8 mouse cellular contexts compared by ENCODE assay signal in genomic region chr9:20519949-20520348, GRCm38 (mm10). TPM values are rescaled to one million over a fixed set of nuclear protein-coding genes. Genes with fewer than 3 reads are reported as not detected.
DNase-seq lines count a peak whose midpoint lies in the region; ATAC-seq lines count a peak whose summit lies in the region.

No protein-coding gene starts in this region.

- no peak for DNase-seq in kidney, adult 11 months
- peak; percentile 6 for DNase-seq in Muller cell, postnatal 12 days (ENCODE audit: inconsistent ontology term)
- peak; percentile 38 for DNase-seq in hindbrain, embryonic 11.5 days (ENCODE audit: low spot score)
- no peak for DNase-seq in spleen, postnatal 10 days (ENCODE audit: low spot score in 2 of 2)
- no peak for DNase-seq in adipocyte (ENCODE audit: low spot score)
- no peak for DNase-seq in cerebellum, adult 9-11 months

- no peaks in the 10 kb centered on the region for H3K9me3 ChIP-seq in kidney, embryonic 16.5 days (ENCODE audit: low read length)
- H3K9me3 ChIP-seq in hindbrain, embryonic 11.5 days (ENCODE audit: control insufficient read depth, low read length) = no peaks in the 10 kb centered on the region
- no peaks in the 10 kb centered on the region for H3K9me3 ChIP-seq in midbrain, embryonic 13.5 days

- peaks cover 19% of the 10 kb centered on the region for H3K4me1 ChIP-seq in kidney, embryonic 16.5 days (ENCODE audit: insufficient read depth, low read length)
- H3K4me1 ChIP-seq in hindbrain, embryonic 11.5 days (replicated peaks; ENCODE audit: control insufficient read depth, insufficient read depth, low read length) = 0 out of 2 replicates have a peak, but pooled peaks cover 2% of the 10 kb centered on the region
- H3K4me1 ChIP-seq in midbrain, embryonic 13.5 days (replicated peaks) = peaks cover 54% of the 10 kb centered on the region

- H3K27ac ChIP-seq in kidney, embryonic 16.5 days (ENCODE audit: low read length) = no peak overlapping the region
- no peak overlapping the region for H3K27ac ChIP-seq in hindbrain, embryonic 11.5 days (ENCODE audit: low read depth, low read length)
- H3K27ac ChIP-seq in midbrain, embryonic 13.5 days = no peak overlapping the region

- 15% methylated on average over 4 of the region's 4 CpGs for WGBS in kidney, embryonic 16.5 days
- WGBS in hindbrain, embryonic 11.5 days = 8% methylated on average over 4 of the region's 4 CpGs
- WGBS in midbrain, embryonic 13.5 days = 9% methylated on average over 4 of the region's 4 CpGs

- H3K27me3 ChIP-seq in kidney, embryonic 16.5 days (ENCODE audit: insufficient read depth, low read length) = no peaks in the 10 kb centered on the region
- H3K27me3 ChIP-seq in hindbrain, embryonic 11.5 days (ENCODE audit: control insufficient read depth, insufficient read depth, low read length) = no peaks in the 10 kb centered on the region
- H3K27me3 ChIP-seq in midbrain, embryonic 13.5 days = no peaks in the 10 kb centered on the region

- H3K9ac ChIP-seq in kidney, embryonic 16.5 days (replicated peaks; ENCODE audit: low read length) = peak overlapping the region; percentile 63
- H3K9ac ChIP-seq in hindbrain, embryonic 11.5 days (ENCODE audit: low read depth, low read length) = peak overlapping the region; percentile 34; the same call in 1 of the 2 replicates
- peak overlapping the region; percentile 69 for H3K9ac ChIP-seq in midbrain, embryonic 13.5 days (replicated peaks)

- H3K4me3 ChIP-seq in kidney, embryonic 16.5 days (ENCODE audit: low read length) = peak overlapping the region; percentile 53
- peak overlapping the region; percentile 43 for H3K4me3 ChIP-seq in hindbrain, embryonic 11.5 days (ENCODE audit: low read depth, low read length)
- H3K4me3 ChIP-seq in midbrain, embryonic 13.5 days (replicated peaks) = peak overlapping the region; percentile 89

- H3K36me3 ChIP-seq in kidney, embryonic 16.5 days (ENCODE audit: insufficient read depth, low read length) = peaks cover 22% of the 10 kb centered on the region
- no peaks in the 10 kb centered on the region for H3K36me3 ChIP-seq in hindbrain, embryonic 11.5 days (ENCODE audit: control insufficient read depth, insufficient read depth, low read length)
- peaks cover 15% of the 10 kb centered on the region for H3K36me3 ChIP-seq in midbrain, embryonic 13.5 days

- no peak for ATAC-seq in kidney, embryonic 16.5 days (ENCODE audit: low FRiP score, low TSS enrichment)
- no peak for ATAC-seq in hindbrain, embryonic 11.5 days (ENCODE audit: low FRiP score)
- no peak for ATAC-seq in midbrain, embryonic 13.5 days

- H3K4me2 ChIP-seq in kidney, embryonic 16.5 days (replicated peaks; ENCODE audit: low read depth, low read length) = peak overlapping the region; percentile 68
- H3K4me2 ChIP-seq in hindbrain, embryonic 11.5 days (replicated peaks; ENCODE audit: low read depth, low read length) = peak overlapping the region; percentile 54
- H3K4me2 ChIP-seq in midbrain, embryonic 13.5 days (replicated peaks) = peak overlapping the region; percentile 93

RNA-seq across cellular contexts. Expression of gene Zfp266, which starts 1.3 kb away (rescaled TPM):
- polyA plus RNA-seq in kidney, embryonic 16.5 days (2015; fragmentation: Nextera tagmentation; extraction: Ambion mirVana) = 98.3 and 108 TPM in 2 replicates
- polyA plus RNA-seq in hindbrain, embryonic 11.5 days (2014; fragmentation: Nextera tagmentation; extraction: Ambion mirVana) = 125 and 129 TPM in 2 replicates
- 143 and 151 TPM in 2 replicates for polyA plus RNA-seq in midbrain, embryonic 13.5 days (2015; fragmentation: Nextera tagmentation; extraction: Ambion mirVana)

RNA-seq across cellular contexts. Expression of gene Zfp426, which starts 27.4 kb away (rescaled TPM):
- 23.1 and 26.7 TPM in 2 replicates for polyA plus RNA-seq in kidney, embryonic 16.5 days (2015; fragmentation: Nextera tagmentation; extraction: Ambion mirVana)
- 32.7 and 35.2 TPM in 2 replicates for polyA plus RNA-seq in hindbrain, embryonic 11.5 days (2014; fragmentation: Nextera tagmentation; extraction: Ambion mirVana)
- polyA plus RNA-seq in midbrain, embryonic 13.5 days (2015; fragmentation: Nextera tagmentation; extraction: Ambion mirVana) = 33.1 and 35.4 TPM in 2 replicates

RNA-seq across cellular contexts. Expression of gene Zfp26, which starts 60.0 kb away (rescaled TPM):
- polyA plus RNA-seq in kidney, embryonic 16.5 days (2015; fragmentation: Nextera tagmentation; extraction: Ambion mirVana) = 20.1 and 20.8 TPM in 2 replicates
- polyA plus RNA-seq in hindbrain, embryonic 11.5 days (2014; fragmentation: Nextera tagmentation; extraction: Ambion mirVana) = 28.8 and 34.9 TPM in 2 replicates
- 17.5 and 20.1 TPM in 2 replicates for polyA plus RNA-seq in midbrain, embryonic 13.5 days (2015; fragmentation: Nextera tagmentation; extraction: Ambion mirVana)

Comparison
In these comparisons a context has a peak if more than half of its experiments do, and no peak if none do; other contexts are left out.
1. DNase-seq: peak in Muller cell, postnatal 12 days (single experiment) and hindbrain, embryonic 11.5 days (single experiment); none in kidney, adult 11 months (single experiment), spleen, postnatal 10 days (0 of 2), adipocyte (single experiment) and cerebellum, adult 9-11 months (single experiment).
2. Peak in every context shown above with its lines, with median percentiles within 50 percentile points of each other: H3K4me2 ChIP-seq, H3K4me3 ChIP-seq and H3K9ac ChIP-seq.